Mouse (Mus musculus) brain, embryonic 14.5 days (tissue): ENCODE data around the gene Tmem256. TPM values are rescaled to one million over a fixed set of nuclear protein-coding genes. Genes with fewer than 3 reads are reported as not detected.
A peak's percentile ranks its signal among the peaks of the same experiment; 100 is the strongest.

Experiments used
- DNase-seq: peaks from one replicate; pipeline ENCODE4 v3.0.0-alpha.2; 2011; ENCODE audit warnings: low read depth
- CTCF ChIP-seq: fragments of 200-500 bp; IDR thresholded peaks from 2 replicates; pipeline ENCODE4 v1.5.1; 2012; ENCODE audit warnings: inconsistent platforms, mild to moderate bottlenecking, moderate library complexity, borderline replicate concordance; ENCODE audit not compliant: insufficient read depth, insufficient read length; ENCODE audit errors: extremely low read depth
- POLR2A ChIP-seq: fragments of 200-500 bp; IDR thresholded peaks from 2 replicates; pipeline ENCODE4 v1.6.1; 2012; ENCODE audit warnings: mild to moderate bottlenecking, inconsistent platforms, borderline replicate concordance; ENCODE audit not compliant: poor library complexity, insufficient read depth, insufficient read length, severe bottlenecking; ENCODE audit errors: extremely low read depth
- polyA plus RNA-seq: library from polyadenylated mRNA; depleted of rRNA; stranded (reverse); fragments of >200 nt; gene quantifications from 2 replicates; pipeline ENCODE4 v1.2.3, GENCODE M21; 2012

Tmem256 gene
- polyA plus RNA-seq, 1 experiment = 167 TPM

- DNase-seq = peak; percentile 91
- no peak for TF ChIP-seq CTCF
- 0 out of 2 replicates have a peak, but pooled peaks have one; percentile 27 for TF ChIP-seq POLR2A
Observed at GRCm38 (mm10) chr11:69802648-69803105, 35.6 kb upstream of the Tmem256 start.

GRCm38 (mm10) chr11:69803328-69803727 is 35.0 kb upstream of the Tmem256 start:
- no peak for DNase-seq
- TF ChIP-seq CTCF (no peak), POLR2A (no peak)

DNA sequence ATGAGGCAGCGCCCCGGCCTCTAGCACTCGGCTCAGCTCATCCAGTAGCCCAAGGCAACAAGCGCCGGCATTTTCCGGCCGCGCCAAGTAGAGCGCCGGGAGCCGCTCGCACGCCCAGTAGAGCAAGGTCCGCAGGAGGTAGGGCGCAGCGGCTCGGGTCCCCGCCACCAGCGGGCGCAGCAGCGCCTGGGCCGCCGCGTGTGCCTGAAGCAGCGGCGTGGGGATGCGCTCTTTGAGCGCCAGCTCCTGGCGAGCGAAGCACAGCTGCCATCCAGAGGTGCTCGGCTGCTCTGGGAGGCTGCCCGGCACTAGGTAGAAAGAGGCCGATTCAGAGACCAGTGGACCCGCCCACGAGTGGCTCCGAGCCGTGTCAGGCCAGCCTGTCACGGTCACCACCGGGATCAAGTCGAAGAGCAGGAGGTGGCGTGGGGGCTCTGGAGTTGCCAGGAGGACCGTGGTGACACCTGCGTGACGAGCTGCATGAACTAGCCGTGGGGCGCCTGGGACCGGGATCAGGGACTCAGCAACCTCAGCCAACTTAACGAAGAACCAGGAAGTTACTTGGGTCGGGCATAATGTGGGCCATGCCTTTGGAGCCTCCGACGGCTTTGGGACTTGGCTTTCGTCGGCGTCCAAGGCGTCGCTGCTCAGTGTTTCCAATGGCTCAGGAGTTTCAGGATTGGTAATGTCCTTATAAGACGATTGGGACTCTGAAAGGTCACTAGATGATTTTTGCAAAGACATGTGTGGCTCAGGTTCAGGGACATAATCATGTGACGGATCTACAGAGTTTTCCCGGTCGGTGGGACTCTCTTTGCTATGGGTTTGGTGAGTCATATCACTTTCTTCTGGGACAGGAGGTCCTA is 34.3 kb upstream of the Tmem256 start:
- DNase-seq = peak; percentile 84
- TF ChIP-seq POLR2A = no peak
- TF ChIP-seq CTCF = peak; percentile 56

- TF ChIP-seq POLR2A (no peak), CTCF (no peak)
- DNase-seq = peak; percentile 14
Observed at GRCm38 (mm10) chr11:69804652-69804940, 33.7 kb upstream of the Tmem256 start.

GRCm38 (mm10) chr11:69804972-69805909 is 33.1 kb upstream of the Tmem256 start, which contains the start of gene Tmem102:
Gene Tmem102 (minus strand): TSS chr11:69805624.
- TF ChIP-seq CTCF (no peak), POLR2A (no peak)
- no peak for DNase-seq

GRCm38 (mm10) chr11:69806378-69806777 is 31.9 kb upstream of the Tmem256 start:
- no peak for DNase-seq
- no peak for TF ChIP-seq POLR2A
- no peak for TF ChIP-seq CTCF

DNA sequence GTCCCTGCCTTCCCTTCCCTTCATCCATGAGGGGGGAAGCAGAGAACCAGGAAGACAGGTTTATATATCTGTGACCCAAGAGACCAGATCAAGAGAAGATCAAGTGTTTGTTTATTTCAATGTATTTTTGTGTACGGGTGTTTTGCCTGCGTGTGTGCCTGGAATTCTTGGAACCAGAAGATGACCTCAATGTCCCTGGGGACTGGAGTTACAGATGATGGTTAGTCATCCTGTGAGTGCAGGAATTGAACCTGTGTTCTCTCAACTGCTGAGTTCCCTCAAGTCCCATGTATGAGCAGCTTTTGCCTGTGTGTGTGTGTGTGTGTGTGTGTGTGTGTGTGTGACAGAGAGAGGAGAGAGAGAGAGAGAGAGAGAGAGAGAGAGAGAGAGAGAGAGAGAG is 30.7 kb upstream of the Tmem256 start:
- DNase-seq = no peak
- no peak for TF ChIP-seq POLR2A
- no peak for TF ChIP-seq CTCF

- no peak for DNase-seq
- TF ChIP-seq POLR2A (no peak), CTCF (no peak)
Observed at GRCm38 (mm10) chr11:69810280-69810679, 28.0 kb upstream of the Tmem256 start.

GRCm38 (mm10) chr11:69815155-69815554 is 23.2 kb upstream of the Tmem256 start, which contains the start of gene Gm39566:
Gene Gm39566 (minus strand): TSS chr11:69815298.
- TF ChIP-seq CTCF (no peak), POLR2A (no peak)
- DNase-seq = no peak

GRCm38 (mm10) chr11:69816520-69816919 is 21.8 kb upstream of the Tmem256 start:
- TF ChIP-seq CTCF (no peak), POLR2A (no peak)
- DNase-seq = no peak

- no peak for DNase-seq
- TF ChIP-seq CTCF (no peak), POLR2A (no peak)
Observed at GRCm38 (mm10) chr11:69818365-69818764, 19.9 kb upstream of the Tmem256 start, which contains the start of gene Spem2. Gene Spem2 (minus strand): TSS chr11:69818465.
